12 mouse cellular contexts compared by ENCODE assay signal in genomic region chr11:89002621-89003020, GRCm38 (mm10). TPM values are rescaled to one million over a fixed set of nuclear protein-coding genes. Genes with fewer than 3 reads are reported as not detected.
DNase-seq lines count a peak whose midpoint lies in the region; ATAC-seq and TF ChIP-seq lines count a peak whose summit lies in the region.
"Had no signal": no experiment of that assay in that cellular context is flagged by ENCODE, and none has a peak within 500 bp of the region (broad histone marks: within the 10 kb centered on the region; RNA-seq: fewer than 3 reads in every experiment).

No protein-coding gene starts in this region.

- DNase-seq in adrenal gland, postnatal 10 days: peak; percentile 49
- no peak for DNase-seq in adrenal gland, adult 8-10 months
- DNase-seq in hindbrain, postnatal 0 days (ENCODE audit: low spot score): peak; percentile 49
- no peak for DNase-seq in hindbrain, embryonic 14.5 days (ENCODE audit: low spot score)
- DNase-seq in ovary, postnatal 36 days (ENCODE audit: low spot score): peak; percentile 26
- DNase-seq in ovary, postnatal 10 days (ENCODE audit: low spot score): no peak
- no peak for DNase-seq in left cerebral cortex, postnatal 36 days (ENCODE audit: low spot score in 2 of 2)
- DNase-seq: embryo, embryonic 11 days had no signal

- H3K27me3 ChIP-seq in hindbrain, postnatal 0 days (ENCODE audit: insufficient read depth, low read length): peaks cover 11% of the 10 kb centered on the region; the same call in 1 of the 2 replicates
- peaks cover 23% of the 10 kb centered on the region for H3K27me3 ChIP-seq in hindbrain, embryonic 14.5 days (ENCODE audit: control insufficient read depth, insufficient read depth, low read length)
- H3K27me3 ChIP-seq in stomach, embryonic 15.5 days (replicated peaks): no peaks in the 10 kb centered on the region

- WGBS in hindbrain, postnatal 0 days: 56% methylated on average over 5 of the region's 5 CpGs
- 73% methylated on average over 5 of the region's 5 CpGs for WGBS in hindbrain, embryonic 14.5 days
- 69% methylated on average over 5 of the region's 5 CpGs for WGBS in stomach, embryonic 15.5 days

- H3K27ac ChIP-seq in hindbrain, postnatal 0 days: no peak overlapping the region
- H3K27ac ChIP-seq in hindbrain, embryonic 14.5 days: no peak overlapping the region
- peak overlapping the region; percentile 7 for H3K27ac ChIP-seq in stomach, embryonic 15.5 days
- H3K27ac ChIP-seq: limb, embryonic 13.5 days had no signal

- H3K36me3 ChIP-seq in hindbrain, postnatal 0 days (ENCODE audit: insufficient read depth, low read length): no peaks in the 10 kb centered on the region
- no peaks in the 10 kb centered on the region for H3K36me3 ChIP-seq in hindbrain, embryonic 14.5 days (replicated peaks; ENCODE audit: control insufficient read depth, insufficient read depth)
- H3K36me3 ChIP-seq in stomach, embryonic 15.5 days: peaks cover 8% of the 10 kb centered on the region; the same call in 1 of the 2 replicates
- H3K36me3 ChIP-seq: limb, embryonic 13.5 days had no signal

- no peaks in the 10 kb centered on the region; the same call in 1 of the 2 replicates for H3K4me1 ChIP-seq in hindbrain, postnatal 0 days (ENCODE audit: insufficient read depth, low read length)
- H3K4me1 ChIP-seq in hindbrain, embryonic 14.5 days (replicated peaks; ENCODE audit: control insufficient read depth, insufficient read depth, low read length): no peaks in the 10 kb centered on the region
- peaks cover 14% of the 10 kb centered on the region for H3K4me1 ChIP-seq in stomach, embryonic 15.5 days

- ATAC-seq in hindbrain, postnatal 0 days: no peak
- no peak for ATAC-seq in hindbrain, embryonic 14.5 days (ENCODE audit: low FRiP score)
- ATAC-seq in stomach, embryonic 15.5 days (ENCODE audit: insufficient read depth, low FRiP score, low read depth): no peak

- no peak overlapping the region for H3K4me3 ChIP-seq in hindbrain, postnatal 0 days (ENCODE audit: low read length)
- H3K4me3 ChIP-seq in hindbrain, embryonic 14.5 days (replicated peaks; ENCODE audit: low read length): no peak overlapping the region
- H3K4me3 ChIP-seq in stomach, embryonic 15.5 days (replicated peaks): no peak overlapping the region; the same call in 1 of the 2 replicates
- H3K4me3 ChIP-seq: limb, embryonic 13.5 days had no signal

- TF ChIP-seq CTCF in hindbrain, postnatal 0 days (IDR thresholded peaks at IDR 0.05; ENCODE audit: low read depth): no peak

- H3K4me2 ChIP-seq in hindbrain, postnatal 0 days (ENCODE audit: low read depth, low read length): peak overlapping the region; percentile 38
- no peak overlapping the region; the same call in 1 of the 2 replicates for H3K4me2 ChIP-seq in hindbrain, embryonic 14.5 days (replicated peaks)
- peak overlapping the region; percentile 29 for H3K4me2 ChIP-seq in stomach, embryonic 15.5 days
- H3K4me2 ChIP-seq: limb, embryonic 13.5 days had no signal

- H3K9ac ChIP-seq in hindbrain, postnatal 0 days (replicated peaks; ENCODE audit: low read length): no peak overlapping the region
- no peak overlapping the region for H3K9ac ChIP-seq in hindbrain, embryonic 14.5 days
- H3K9ac ChIP-seq in stomach, embryonic 15.5 days: no peak overlapping the region
- H3K9ac ChIP-seq: limb, embryonic 13.5 days had no signal

- H3K9me3 ChIP-seq in hindbrain, postnatal 0 days (ENCODE audit: low read length): no peaks in the 10 kb centered on the region
- no peaks in the 10 kb centered on the region for H3K9me3 ChIP-seq in hindbrain, embryonic 14.5 days (ENCODE audit: control insufficient read depth, low read length)
- no peaks in the 10 kb centered on the region for H3K9me3 ChIP-seq in stomach, embryonic 15.5 days
- H3K9me3 ChIP-seq: limb, embryonic 13.5 days had no signal

- intact Hi-C loops in left cerebral cortex, postnatal 36 days (cut with DNase I): loop anchor here (5.0 kb wide), 1 partner anchor 35 kb away; no protein-coding TSS in a partner anchor

RNA-seq across cellular contexts. Expression of gene Trim25, which starts 3.4 kb away (rescaled TPM):
- 10 to 100 TPM; 84.3 to 86.7 TPM for total RNA-seq in adrenal gland, postnatal 10 days (2021)
- 100 to 1,000 TPM; 136 to 188 (median 157) TPM for total RNA-seq in adrenal gland, adult 8-10 months (2022)
- total RNA-seq in hindbrain, postnatal 0 days (2014; rRNA removed): 0.97 and 4.6 TPM in 2 replicates
- polyA plus RNA-seq in hindbrain, postnatal 0 days (2015; fragmentation: Nextera tagmentation; extraction: Ambion mirVana): 5.3 and 6.2 TPM in 2 replicates
- 2.1 and 4.3 TPM in 2 replicates for polyA plus RNA-seq in hindbrain, embryonic 14.5 days (2014; fragmentation: Nextera tagmentation; extraction: Ambion mirVana)
- polyA plus RNA-seq in stomach, embryonic 15.5 days (2015; fragmentation: Nextera tagmentation; extraction: Ambion mirVana): 28.4 and 29.6 TPM in 2 replicates
- 1 to 10 TPM; 4.1 to 4.9 TPM for total RNA-seq in left cerebral cortex, postnatal 36 days (2021)

RNA-seq across cellular contexts. Expression of gene Coil, which starts 32.6 kb away (rescaled TPM):
- 10 to 100 TPM in 1 of 2 experiments, 1 to 10 TPM in 1; 9.1 to 10.9 TPM for total RNA-seq in adrenal gland, postnatal 10 days (2021)
- total RNA-seq in adrenal gland, adult 8-10 months (2022): 10 to 100 TPM in 3 of 4 experiments, 1 to 10 TPM in 1; 9.1 to 16.0 (median 12.9) TPM
- total RNA-seq in hindbrain, postnatal 0 days (2014; rRNA removed): 21.7 and 29.0 TPM in 2 replicates
- 22.8 and 24.7 TPM in 2 replicates for polyA plus RNA-seq in hindbrain, postnatal 0 days (2015; fragmentation: Nextera tagmentation; extraction: Ambion mirVana)
- polyA plus RNA-seq in hindbrain, embryonic 14.5 days (2014; fragmentation: Nextera tagmentation; extraction: Ambion mirVana): 16.9 and 21.5 TPM in 2 replicates
- 14.4 and 15.7 TPM in 2 replicates for polyA plus RNA-seq in stomach, embryonic 15.5 days (2015; fragmentation: Nextera tagmentation; extraction: Ambion mirVana)
- 10 to 100 TPM; 20.6 to 21.1 TPM for total RNA-seq in left cerebral cortex, postnatal 36 days (2021)

RNA-seq across cellular contexts. Expression of gene Elobl, which starts 35.9 kb away (rescaled TPM):
- not detected for total RNA-seq in adrenal gland, postnatal 10 days (2021)
- total RNA-seq in adrenal gland, adult 8-10 months (2022): not detected
- not detected in 2 replicates for total RNA-seq in hindbrain, postnatal 0 days (2014; rRNA removed)
- not detected in 2 replicates for polyA plus RNA-seq in hindbrain, postnatal 0 days (2015; fragmentation: Nextera tagmentation; extraction: Ambion mirVana)
- polyA plus RNA-seq in hindbrain, embryonic 14.5 days (2014; fragmentation: Nextera tagmentation; extraction: Ambion mirVana): not detected in 2 replicates
- polyA plus RNA-seq in stomach, embryonic 15.5 days (2015; fragmentation: Nextera tagmentation; extraction: Ambion mirVana): not detected in 2 replicates
- total RNA-seq in left cerebral cortex, postnatal 36 days (2021): not detected
- polyA plus RNA-seq: kidney, embryonic 14.5 days; limb, embryonic 13.5 days; neural tube, embryonic 11.5 days had no signal

RNA-seq across cellular contexts. Expression of gene Scpep1, which starts 47.4 kb away (rescaled TPM):
- 100 to 1,000 TPM; 116 to 118 TPM for total RNA-seq in adrenal gland, postnatal 10 days (2021)
- 100 to 1,000 TPM; 128 to 260 (median 184) TPM for total RNA-seq in adrenal gland, adult 8-10 months (2022)
- 21.3 and 26.0 TPM in 2 replicates for total RNA-seq in hindbrain, postnatal 0 days (2014; rRNA removed)
- polyA plus RNA-seq in hindbrain, postnatal 0 days (2015; fragmentation: Nextera tagmentation; extraction: Ambion mirVana): 32.4 and 33.3 TPM in 2 replicates
- polyA plus RNA-seq in hindbrain, embryonic 14.5 days (2014; fragmentation: Nextera tagmentation; extraction: Ambion mirVana): 28.7 and 34.7 TPM in 2 replicates
- 74.5 and 85.0 TPM in 2 replicates for polyA plus RNA-seq in stomach, embryonic 15.5 days (2015; fragmentation: Nextera tagmentation; extraction: Ambion mirVana)
- total RNA-seq in left cerebral cortex, postnatal 36 days (2021): 10 to 100 TPM; 16.3 to 19.3 TPM

Comparison
In these comparisons a context has a peak if more than half of its experiments do, and no peak if none do; other contexts are left out.
1. DNase-seq: peak in adrenal gland, postnatal 10 days (single experiment), hindbrain, postnatal 0 days (single experiment) and ovary, postnatal 36 days (single experiment); none in adrenal gland, adult 8-10 months (single experiment), hindbrain, embryonic 14.5 days (single experiment), ovary, postnatal 10 days (single experiment) and left cerebral cortex, postnatal 36 days (0 of 2).
2. RNA of gene Trim25, which starts 3.4 kb away (total RNA-seq): 136 to 188 TPM in adrenal gland, adult 8-10 months and 84.3 to 86.7 TPM in adrenal gland, postnatal 10 days; 4.1 to 4.9 TPM in left cerebral cortex, postnatal 36 days and 0.97 to 4.6 TPM in hindbrain, postnatal 0 days; every median in the first group is over 10 times any median in the second.